Mouse (Mus musculus) induced T-regulatory cell, adult 2 months (primary cell): Measurements from ENCODE around the gene Nkiras1.
"Not testable (repeated sequence)": the region's sequence is repeated elsewhere in the genome, so short reads cannot be mapped to it uniquely, and the experiment has no call there.

Source experiments
- DNase-seq: peaks from one replicate; pipeline ENCODE4 v3.0.0-alpha.2; 2012; ENCODE audit warnings: low read depth

Nkiras1 gene

GRCm38 (mm10) chr14:18270529-18271441 is at the start of gene Nkiras1, which contains the start of gene Rpl15:
Gene Nkiras1, plus strand, starts transcription at chr14:18271136.
Gene Rpl15, minus strand, starts transcription at chr14:18271391.
- DNase-seq = peak; percentile 98

GRCm38 (mm10) chr14:18221977-18222376 is 49.0 kb upstream of the Nkiras1 start:
- DNase-seq = no peak

- not testable (repeated sequence) for DNase-seq
Measured at GRCm38 (mm10) chr14:18225431-18225830, 45.5 kb upstream of the Nkiras1 start.

GRCm38 (mm10) chr14:18226181-18226580 is 44.8 kb upstream of the Nkiras1 start:
- not testable (repeated sequence) for DNase-seq

- not testable (repeated sequence) for DNase-seq
Measured at GRCm38 (mm10) chr14:18229751-18230150, 41.2 kb upstream of the Nkiras1 start.

- DNase-seq = not testable (repeated sequence)
Measured at GRCm38 (mm10) chr14:18231866-18232265, 39.1 kb upstream of the Nkiras1 start.

- no peak for DNase-seq
Measured at GRCm38 (mm10) chr14:18233076-18233475, 37.9 kb upstream of the Nkiras1 start.

GRCm38 (mm10) chr14:18233981-18234960 is 36.7 kb upstream of the Nkiras1 start:
- peak; percentile 25 for DNase-seq

GRCm38 (mm10) chr14:18236496-18237235 is 34.3 kb upstream of the Nkiras1 start:
- DNase-seq = peak; percentile 23

GRCm38 (mm10) chr14:18237381-18237780 is 33.6 kb upstream of the Nkiras1 start:
- no peak for DNase-seq

GRCm38 (mm10) chr14:18238131-18238749 is 32.7 kb upstream of the Nkiras1 start:
- DNase-seq = peak; percentile 96

- peak; percentile 99 for DNase-seq
Measured at GRCm38 (mm10) chr14:18238750-18239731, 31.9 kb upstream of the Nkiras1 start, which contains the start of gene Nr1d2. Gene Nr1d2, minus strand, starts transcription at chr14:18239127.

- DNase-seq = no peak
Measured at GRCm38 (mm10) chr14:18240132-18240531, 30.8 kb upstream of the Nkiras1 start.

- DNase-seq = no peak
Measured at GRCm38 (mm10) chr14:18241786-18242185, 29.1 kb upstream of the Nkiras1 start.

- DNase-seq = no peak
Measured at GRCm38 (mm10) chr14:18242638-18243130, 28.3 kb upstream of the Nkiras1 start.

- DNase-seq = peak; percentile 39
Measured at GRCm38 (mm10) chr14:18261203-18261602, 9.7 kb upstream of the Nkiras1 start.

- DNase-seq = no peak
Measured at GRCm38 (mm10) chr14:18263427-18263826, 7.5 kb upstream of the Nkiras1 start.

- DNase-seq = peak; percentile 31
Measured at GRCm38 (mm10) chr14:18269947-18270528, 898 bp upstream of the Nkiras1 start.

GRCm38 (mm10) chr14:18271666-18272065 is 730 bp downstream of the Nkiras1 start:
- DNase-seq = no peak
